Mouse (Mus musculus): Measurements from ENCODE around the gene Phactr2. TPM values are rescaled to one million over a fixed set of nuclear protein-coding genes. Genes with fewer than 3 reads are reported as not detected.

Phactr2 gene
- total RNA-seq, 2 experiments from 2014 or later: 21.3 to 25.7 TPM

- intact Hi-C loops (cut with DNase I; ENCODE audit: low total_unique reads): no loop called here
- DNase-seq: no peak
Observed at GRCm38 (mm10) chr10:13419246-13419645, 55.0 kb downstream of the Phactr2 start.

DNA sequence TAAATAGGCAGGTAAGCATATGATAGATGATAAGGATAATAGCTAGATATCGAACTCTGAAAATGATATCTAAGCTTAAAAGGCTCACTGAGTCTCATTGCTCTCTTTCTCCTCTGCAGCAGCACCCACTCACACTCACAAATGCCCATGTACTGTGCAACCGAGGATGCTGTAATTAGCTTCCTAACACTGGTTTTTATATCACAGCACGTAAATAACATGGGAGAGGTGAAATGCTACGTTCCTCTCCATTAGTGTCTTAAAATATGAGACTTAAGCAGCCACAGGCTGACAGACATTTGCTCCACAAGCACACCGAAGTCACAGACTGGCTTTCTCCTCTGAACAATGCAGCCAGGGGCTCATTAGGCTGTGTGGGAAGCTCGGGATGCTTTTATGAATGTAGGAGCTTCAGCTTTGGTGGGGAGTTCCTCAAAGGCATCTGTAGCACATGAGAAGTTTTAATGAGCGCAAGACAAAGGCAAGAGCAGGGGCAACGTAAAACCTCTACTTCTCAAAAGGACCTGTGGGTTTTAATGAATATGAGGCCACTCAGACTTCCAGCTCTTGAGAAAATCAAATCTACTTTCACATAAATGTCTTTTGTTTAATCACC lies 58.6 kb downstream of the Phactr2 start:
- DNase-seq: no peak
- intact Hi-C loops (cut with DNase I; ENCODE audit: low total_unique reads): no loop called here

- DNase-seq: peak; percentile 68
- intact Hi-C loops (cut with DNase I; ENCODE audit: low total_unique reads): no loop called here
Observed at GRCm38 (mm10) chr10:13412202-13412923, 61.8 kb downstream of the Phactr2 start.

DNA sequence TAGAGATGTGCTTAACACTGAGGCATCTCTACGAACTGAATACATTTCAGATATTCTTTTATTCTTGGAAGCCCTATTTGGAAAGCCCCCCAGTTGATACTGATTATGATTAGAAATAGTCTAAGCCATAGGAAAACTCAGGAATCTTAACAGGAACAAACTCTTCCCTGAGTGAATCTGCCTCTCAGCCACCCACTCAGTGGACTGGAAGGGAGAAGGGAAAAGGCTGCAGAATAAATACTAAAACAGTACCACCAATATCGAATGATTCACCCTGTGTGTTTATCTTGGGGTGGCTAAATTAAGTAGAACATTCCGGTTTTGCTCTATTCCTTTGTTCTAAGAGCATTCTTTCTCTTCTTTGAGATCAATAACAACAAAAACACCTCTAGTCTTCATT lies 63.2 kb downstream of the Phactr2 start:
- intact Hi-C loops (cut with DNase I; ENCODE audit: low total_unique reads): no loop called here
- no peak for DNase-seq

DNA sequence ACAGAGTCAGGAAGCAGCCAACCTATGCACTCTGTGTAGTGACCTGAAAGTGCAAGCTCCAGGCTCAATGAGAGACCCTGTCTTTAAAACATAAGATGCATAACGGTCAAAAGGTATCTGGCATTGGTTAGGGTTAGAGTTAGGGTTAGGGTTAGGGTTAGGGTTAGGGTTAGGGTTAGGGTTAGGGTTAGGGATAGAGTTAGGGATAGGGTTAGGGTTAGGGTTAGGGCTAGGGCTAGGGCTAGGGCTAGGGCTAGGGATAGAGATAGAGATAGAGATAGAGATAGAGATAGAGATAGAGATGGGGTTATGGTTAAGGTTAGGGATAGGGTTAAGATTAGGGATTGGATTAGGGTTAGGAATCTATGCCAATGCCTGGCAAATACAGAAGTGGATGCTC lies 72.2 kb downstream of the Phactr2 start:
- no peak for DNase-seq
- intact Hi-C loops (cut with DNase I; ENCODE audit: low total_unique reads): no loop called here

DNA sequence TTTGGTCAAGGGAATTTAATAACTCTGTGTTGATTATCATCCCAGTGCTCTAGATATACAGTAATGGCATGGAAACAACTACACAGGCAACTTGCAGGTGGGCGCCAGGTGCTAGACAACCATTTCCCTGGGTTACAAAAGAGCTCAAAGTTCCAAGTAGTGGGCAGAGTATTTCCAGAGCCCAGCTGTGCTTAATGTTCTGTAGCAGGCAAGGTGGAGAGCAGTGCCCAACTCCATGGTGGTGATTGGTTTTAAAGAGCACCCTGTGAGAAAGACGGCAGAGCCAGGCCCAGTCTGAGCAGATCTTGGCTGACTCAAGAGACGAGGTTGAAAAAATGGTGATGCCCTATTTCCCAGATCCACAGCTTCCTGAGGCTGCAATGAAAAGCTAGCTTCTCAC lies 78.5 kb downstream of the Phactr2 start:
- intact Hi-C loops (cut with DNase I; ENCODE audit: low total_unique reads): no loop called here
- DNase-seq: no peak

DNA sequence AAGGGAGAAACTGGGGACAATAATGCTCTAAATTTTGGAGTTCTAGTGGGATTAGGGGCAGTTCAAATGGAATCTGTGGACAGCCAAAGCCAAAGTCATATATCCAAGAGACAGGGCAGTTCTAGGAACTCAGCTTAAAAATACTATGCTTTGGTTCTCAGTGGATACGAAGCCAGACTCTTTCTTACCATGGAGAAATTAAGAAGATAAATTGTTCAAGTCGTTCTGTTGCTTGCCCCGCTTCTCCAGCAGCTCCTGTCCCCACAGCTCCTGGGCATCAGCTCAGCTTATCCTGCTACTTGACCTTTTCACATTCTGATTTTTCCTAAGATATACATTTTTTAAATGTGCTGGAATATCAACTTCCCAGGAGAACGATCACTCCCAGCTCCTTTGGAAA lies 80.2 kb downstream of the Phactr2 start:
- DNase-seq: no peak
- intact Hi-C loops (cut with DNase I; ENCODE audit: low total_unique reads): no loop called here

GRCm38 (mm10) chr10:13388116-13388922 lies 85.9 kb downstream of the Phactr2 start:
- DNase-seq: peak; percentile 29
- intact Hi-C loops (cut with DNase I; ENCODE audit: low total_unique reads): no loop called here

GRCm38 (mm10) chr10:13384866-13385265 lies 89.3 kb downstream of the Phactr2 start:
- intact Hi-C loops (cut with DNase I; ENCODE audit: low total_unique reads): no loop called here
- no peak for DNase-seq

DNA sequence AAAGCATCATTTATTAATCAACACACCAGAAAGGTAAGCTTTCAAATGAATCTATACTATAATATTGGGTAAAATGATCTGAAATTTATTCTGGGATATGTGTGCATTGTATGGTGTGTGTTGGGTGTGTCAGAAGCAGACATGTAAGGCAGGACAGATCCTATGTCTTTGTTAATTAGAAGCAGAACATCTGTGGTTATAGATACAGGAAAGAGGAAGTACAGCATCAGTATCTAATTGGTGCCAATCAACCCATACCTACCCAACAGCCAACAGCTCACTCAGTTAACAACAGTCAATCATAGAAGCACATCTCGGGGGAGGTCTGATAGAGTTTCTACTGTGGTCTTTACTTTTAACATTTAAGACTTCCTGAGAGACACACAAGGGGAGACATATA lies 96.3 kb downstream of the Phactr2 start:
- no peak for DNase-seq
- intact Hi-C loops (cut with DNase I; ENCODE audit: low total_unique reads): no loop called here

- intact Hi-C loops (cut with DNase I; ENCODE audit: low total_unique reads): no loop called here
- no peak for DNase-seq
Observed at GRCm38 (mm10) chr10:13376428-13377260, 97.6 kb downstream of the Phactr2 start.

DNA sequence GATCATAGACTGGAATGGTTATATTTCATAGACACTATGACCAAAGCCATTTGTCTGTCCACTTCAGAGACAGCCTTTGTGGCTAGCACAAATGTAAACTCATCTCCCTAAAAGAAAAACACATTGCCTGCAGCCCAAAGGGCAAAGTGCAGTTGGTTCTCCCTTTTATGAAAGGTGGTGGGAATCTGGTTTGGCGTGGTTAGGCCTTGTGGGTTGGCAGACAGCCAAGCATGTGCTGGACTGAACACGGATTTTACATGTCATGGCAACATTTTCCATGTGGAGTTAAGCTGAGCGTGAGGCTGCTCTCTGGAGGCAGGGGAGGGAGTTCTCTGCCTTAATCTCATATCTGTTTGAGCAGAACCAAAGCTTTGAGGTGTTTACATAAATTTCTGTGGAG lies 98.4 kb downstream of the Phactr2 start:
- intact Hi-C loops (cut with DNase I; ENCODE audit: low total_unique reads): no loop called here
- DNase-seq: no peak

DNA sequence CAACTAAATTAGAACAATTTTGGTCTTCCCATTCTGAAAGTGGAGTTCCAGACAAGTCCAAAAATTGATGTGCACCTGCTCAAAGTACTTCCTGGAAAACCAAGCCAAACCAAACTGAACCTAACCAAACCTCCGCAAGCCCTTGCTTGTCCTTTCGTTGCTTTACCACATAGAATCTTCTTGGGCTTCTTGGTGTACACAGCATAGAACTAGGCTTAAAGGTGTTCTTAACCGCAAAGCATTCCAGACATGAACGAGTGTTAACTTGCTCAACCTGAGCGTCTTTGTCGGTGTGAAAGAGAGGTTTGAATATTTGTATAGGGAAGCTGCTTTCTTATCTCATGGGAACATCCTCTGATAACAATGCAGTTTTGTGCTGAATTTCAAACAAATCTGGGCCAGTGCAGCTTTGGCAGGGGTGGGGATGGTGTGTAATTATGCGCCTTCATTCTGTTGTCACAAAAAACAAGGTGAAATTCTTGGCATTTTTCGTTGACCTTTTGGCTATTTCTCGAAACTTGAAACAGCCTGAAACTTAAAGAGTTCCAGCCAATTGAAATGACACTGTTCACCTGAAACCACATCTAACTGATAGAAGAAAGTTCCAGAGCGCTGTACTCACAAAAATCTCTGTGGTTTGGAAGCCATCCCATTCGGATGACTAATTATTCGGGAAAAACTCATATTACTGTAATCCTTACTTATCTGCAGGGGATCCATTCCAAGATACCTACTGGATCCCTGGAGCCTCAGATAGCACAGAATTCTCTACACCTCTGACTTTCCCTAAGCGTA lies 104.4 kb downstream of the Phactr2 start:
- intact Hi-C loops (cut with DNase I; ENCODE audit: low total_unique reads): no loop called here
- DNase-seq: no peak

DNA sequence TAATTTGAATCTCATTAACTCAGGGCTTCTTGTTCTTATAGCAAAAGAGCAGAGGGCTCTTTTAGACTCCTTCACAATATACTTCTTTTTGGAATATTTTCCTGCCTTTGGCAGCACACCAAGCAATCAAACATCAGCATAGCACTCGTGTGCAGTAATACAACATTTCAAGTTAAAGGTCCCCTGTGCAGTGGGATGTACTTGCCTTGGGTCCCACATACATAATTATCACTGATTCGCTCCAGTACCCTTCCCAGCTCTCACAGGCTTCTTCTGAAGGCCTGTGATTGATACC lies 110.0 kb downstream of the Phactr2 start:
- no peak for DNase-seq
- intact Hi-C loops (cut with DNase I; ENCODE audit: low total_unique reads): no loop called here

- intact Hi-C loops (cut with DNase I; ENCODE audit: low total_unique reads): no loop called here
Observed at GRCm38 (mm10) chr10:13363499-13364285, 110.5 kb downstream of the Phactr2 start.

GRCm38 (mm10) chr10:13360913-13361312 lies 113.3 kb downstream of the Phactr2 start:
- intact Hi-C loops (cut with DNase I; ENCODE audit: low total_unique reads): no loop called here
- DNase-seq: peak; percentile 12

More at GRCm38 (mm10) chr10:13363499-13364285, 110.5 kb downstream of the Phactr2 start:
- no peak for DNase-seq

DNA sequence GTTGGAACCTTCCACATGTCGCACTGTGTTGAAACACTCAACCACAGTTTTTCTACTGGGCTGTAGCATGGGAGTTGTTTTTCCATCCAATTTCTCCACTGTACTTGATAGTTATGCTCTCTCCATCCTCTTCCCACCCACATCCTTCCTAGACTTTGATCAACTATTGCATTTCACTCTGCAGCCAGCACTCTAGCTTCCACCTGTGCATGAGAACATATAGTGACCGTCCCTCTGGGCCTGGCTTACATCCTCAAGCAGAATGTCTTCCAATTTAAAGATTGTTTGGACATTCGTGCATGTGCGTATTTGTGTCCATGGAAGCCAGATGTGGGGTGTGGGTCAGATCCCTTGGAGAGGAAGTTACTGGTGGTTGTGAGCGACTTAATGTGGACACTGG lies 114.4 kb downstream of the Phactr2 start:
- intact Hi-C loops (cut with DNase I; ENCODE audit: low total_unique reads): no loop called here

DNA sequence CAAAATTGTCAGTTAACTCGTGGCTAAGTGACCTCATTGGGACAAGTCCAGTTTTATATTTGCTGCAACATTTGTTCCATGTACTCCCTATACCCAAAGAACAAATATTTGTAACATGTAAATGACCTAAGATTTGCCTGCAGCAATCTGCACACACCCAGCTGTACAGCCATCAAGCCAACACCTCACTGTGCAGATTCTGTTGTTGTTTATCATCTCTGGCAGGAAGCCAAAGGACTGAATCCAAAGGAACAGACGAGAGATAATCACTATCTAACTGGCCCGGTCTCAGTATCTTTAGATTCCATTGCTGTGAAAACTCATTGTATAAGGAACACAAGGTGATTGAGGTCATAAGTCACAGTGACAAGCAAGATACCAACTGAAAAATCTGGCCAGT lies 115.5 kb downstream of the Phactr2 start:
- intact Hi-C loops (cut with DNase I; ENCODE audit: low total_unique reads): no loop called here
- no peak for DNase-seq

More for the DNA sequence above, 114.4 kb downstream of the Phactr2 start:
- DNase-seq: no peak
